Mouse (Mus musculus) lung, adult 2 months (tissue): ENCODE measurements around the gene E030025P04Rik.

Source experiments
- CTCF ChIP-seq: fragments of 200-500 bp; IDR thresholded peaks from 2 replicates; pipeline ENCODE4 v1.5.1; 2011; ENCODE audit warnings: mild to moderate bottlenecking, low read length, control low read depth; ENCODE audit not compliant: insufficient read depth
- POLR2A ChIP-seq: fragments of 200-500 bp; IDR thresholded peaks from 2 replicates; pipeline ENCODE4 v1.6.1; 2011; ENCODE audit warnings: low read depth, mild to moderate bottlenecking, control low read depth, low read length, borderline replicate concordance; ENCODE audit errors: extremely low read depth

GRCm38 (mm10) chr11:109157694-109158093 lies 13.5 kb upstream of the E030025P04Rik start:
- TF ChIP-seq CTCF (no peak), POLR2A (no peak)
